8 mouse cellular contexts compared by ENCODE assay signal in the genomic region with DNA sequence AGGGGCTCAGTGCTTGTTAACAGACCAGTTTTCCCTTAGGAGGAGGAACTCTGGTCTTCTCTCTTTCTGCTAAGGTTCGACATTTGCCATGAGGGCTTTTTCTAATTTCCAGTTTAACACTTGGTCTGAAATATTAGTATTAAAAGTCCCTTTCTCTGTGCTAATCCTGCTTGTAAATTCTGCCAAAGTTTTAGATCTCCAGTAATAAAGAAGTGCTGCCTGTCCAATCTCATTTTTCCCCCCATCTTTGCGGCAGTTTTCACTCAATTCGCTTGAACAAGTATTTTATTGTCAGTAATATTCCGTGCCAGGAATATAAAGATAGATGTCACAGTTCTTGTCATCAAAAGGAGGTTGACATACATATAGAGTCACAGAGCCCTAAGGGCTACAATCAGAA. TPM values are rescaled to one million over a fixed set of nuclear protein-coding genes. Genes with fewer than 3 reads are reported as not detected.
DNase-seq lines count a peak whose midpoint lies in the region; ATAC-seq and TF ChIP-seq lines count a peak whose summit lies in the region.

A gene (minus strand): TSS at position 101 of the 400 bp plus-strand sequence.

- no peak for ATAC-seq in kidney, embryonic 14.5 days (ENCODE audit: low FRiP score, low TSS enrichment)
- ATAC-seq in heart, embryonic 13.5 days (ENCODE audit: extremely low read depth, insufficient number of reproducible peaks, low FRiP score, low TSS enrichment): no peak
- ATAC-seq in neural tube, embryonic 13.5 days (ENCODE audit: low read depth): no peak

- H3K36me3 ChIP-seq in kidney, embryonic 14.5 days (ENCODE audit: control insufficient read depth, insufficient read depth, low read length): no peaks in the 10 kb centered on the region
- H3K36me3 ChIP-seq in heart, embryonic 13.5 days: peaks cover 3% of the 10 kb centered on the region; the same call in 1 of the 2 replicates
- H3K36me3 ChIP-seq in neural tube, embryonic 13.5 days: no peaks in the 10 kb centered on the region

- H3K27me3 ChIP-seq in kidney, embryonic 14.5 days (ENCODE audit: control insufficient read depth, insufficient read depth, low read length): no peaks in the 10 kb centered on the region
- H3K27me3 ChIP-seq in heart, embryonic 13.5 days (replicated peaks): no peaks in the 10 kb centered on the region
- no peaks in the 10 kb centered on the region for H3K27me3 ChIP-seq in neural tube, embryonic 13.5 days

- DNase-seq in kidney, postnatal 4 days: no peak
- DNase-seq in left cerebral cortex, postnatal 36 days (ENCODE audit: low spot score in 2 of 2): no peak
- DNase-seq in cerebellum, adult 9-11 months: no peak
- DNase-seq in thymus, postnatal 4 days: no peak

- intact Hi-C loops in left cerebral cortex, postnatal 36 days (cut with DNase I): loop anchor here (5.0 kb wide), 3 partner anchors 55 to 140 kb away; no protein-coding TSS in a partner anchor

- peaks cover 15% of the 10 kb centered on the region for H3K4me1 ChIP-seq in kidney, embryonic 14.5 days (ENCODE audit: control insufficient read depth, insufficient read depth, low read length)
- no peaks in the 10 kb centered on the region; the same call in 1 of the 2 replicates for H3K4me1 ChIP-seq in bone marrow, adult 2 months (ENCODE audit: control insufficient read depth, insufficient read depth, low read length)
- H3K4me1 ChIP-seq in heart, embryonic 13.5 days: peaks cover 48% of the 10 kb centered on the region
- peaks cover 32% of the 10 kb centered on the region for H3K4me1 ChIP-seq in neural tube, embryonic 13.5 days (replicated peaks)

- peak within 1 kb of the TSS; percentile 85 for H3K27ac ChIP-seq in kidney, embryonic 14.5 days (ENCODE audit: low read depth, low read length)
- peak within 1 kb of the TSS; percentile 97 for H3K27ac ChIP-seq in bone marrow, adult 2 months (ENCODE audit: control insufficient read depth, insufficient read depth, low read depth, low read length, poor library complexity)
- H3K27ac ChIP-seq in heart, embryonic 13.5 days (replicated peaks): peak within 1 kb of the TSS; percentile 98
- H3K27ac ChIP-seq in neural tube, embryonic 13.5 days (replicated peaks): peak within 1 kb of the TSS; percentile 88

- peak within 1 kb of the TSS; percentile 66 for H3K4me3 ChIP-seq in kidney, embryonic 14.5 days (ENCODE audit: low read length)
- H3K4me3 ChIP-seq in bone marrow, adult 2 months (replicated peaks; ENCODE audit: control insufficient read depth, low read depth, low read length): peak within 1 kb of the TSS; percentile 80
- peak within 1 kb of the TSS; percentile 98 for H3K4me3 ChIP-seq in heart, embryonic 13.5 days
- peak within 1 kb of the TSS; percentile 95 for H3K4me3 ChIP-seq in neural tube, embryonic 13.5 days

- no peak for TF ChIP-seq CTCF in bone marrow, adult 2 months (IDR thresholded peaks at IDR 0.05; ENCODE audit: control insufficient read depth, insufficient read depth, low read length)

- TF ChIP-seq POLR2A in bone marrow, adult 2 months (IDR thresholded peaks at IDR 0.05; ENCODE audit: borderline replicate concordance, control insufficient read depth, low read depth, low read length): no peak

- H3K9ac ChIP-seq in kidney, embryonic 14.5 days (ENCODE audit: low read depth, low read length): peak within 1 kb of the TSS; percentile 87
- peak within 1 kb of the TSS; percentile 99 for H3K9ac ChIP-seq in heart, embryonic 13.5 days
- H3K9ac ChIP-seq in neural tube, embryonic 13.5 days: peak within 1 kb of the TSS; percentile 95

- peak within 1 kb of the TSS; percentile 61 for H3K4me2 ChIP-seq in kidney, embryonic 14.5 days (replicated peaks; ENCODE audit: low read depth, low read length)
- peak within 1 kb of the TSS; percentile 88 for H3K4me2 ChIP-seq in heart, embryonic 13.5 days
- H3K4me2 ChIP-seq in neural tube, embryonic 13.5 days: peak within 1 kb of the TSS; percentile 78

- WGBS in kidney, embryonic 14.5 days: 32% methylated on average over 4 of the region's 4 CpGs
- 43% methylated on average over 4 of the region's 4 CpGs for WGBS in bone marrow, adult 2 months
- WGBS in heart, embryonic 13.5 days: 41% methylated on average over 4 of the region's 4 CpGs
- whole genome bisulfite sequencing in neural tube, embryonic 13.5 days: 34% methylated on average over 4 of the region's 4 CpGs

- H3K9me3 ChIP-seq in kidney, embryonic 14.5 days (ENCODE audit: control insufficient read depth, low read length): no peaks in the 10 kb centered on the region
- no peaks in the 10 kb centered on the region for H3K9me3 ChIP-seq in heart, embryonic 13.5 days
- H3K9me3 ChIP-seq in neural tube, embryonic 13.5 days: no peaks in the 10 kb centered on the region

RNA-seq across cellular contexts. Expression of the gene that starts here (rescaled TPM):
- polyA plus RNA-seq in kidney, embryonic 14.5 days (2014; fragmentation: Nextera tagmentation; extraction: Ambion mirVana): 6.1 and 8.6 TPM in 2 replicates
- polyA plus RNA-seq in bone marrow, adult 2 months (2011; ENCODE audit: insufficient read depth, insufficient read length, low replicate concordance, missing spikeins): 3.3 and 8.5 TPM in 2 replicates
- polyA plus RNA-seq in heart, embryonic 13.5 days (2015; fragmentation: Nextera tagmentation; extraction: Ambion mirVana): 10.3 and 11.0 TPM in 2 replicates
- total RNA-seq in left cerebral cortex, postnatal 36 days (2021): 10 to 100 TPM; 61.8 to 79.9 TPM
- 5.0 TPM in 2 replicates for polyA plus RNA-seq in neural tube, embryonic 13.5 days (2015; fragmentation: Nextera tagmentation; extraction: Ambion mirVana)
